Mouse (Mus musculus) liver, embryonic 16.5 days (tissue): ENCODE results near the gene Pex14. TPM values are rescaled to one million over a fixed set of nuclear protein-coding genes. Genes with fewer than 3 reads are reported as not detected.

Experiments used
- ATAC-seq: fragments of 200-750 bp; cut with Nextera tagmentation; 2 replicates; pipeline ENCODE4 v1.8.0; 2017; ENCODE audit warnings: low read depth, mild to moderate bottlenecking, moderate number of reproducible peaks, moderate library complexity
- H3K27ac ChIP-seq: fragments of 300-500 bp; sonication (generic); 2 replicates; pipeline ENCODE4 v1.5.1; 2014; ENCODE audit warnings: mild to moderate bottlenecking, low read length
- H3K27me3 ChIP-seq: fragments of 300-500 bp; sonication (generic); 2 replicates; pipeline ENCODE4 v1.6.1; 2014; ENCODE audit warnings: low read depth, low read length, mixed read lengths; ENCODE audit not compliant: control insufficient read depth, insufficient read depth
- H3K36me3 ChIP-seq: fragments of 300-500 bp; sonication (generic); 2 replicates; pipeline ENCODE4 v1.6.1; 2014; ENCODE audit warnings: mild to moderate bottlenecking; ENCODE audit not compliant: control insufficient read depth, insufficient read depth
- H3K4me1 ChIP-seq: fragments of 300-500 bp; sonication (generic); 2 replicates; pipeline ENCODE4 v1.6.1; 2014; ENCODE audit warnings: low read depth, low read length, mixed read lengths; ENCODE audit not compliant: control insufficient read depth
- H3K4me2 ChIP-seq: fragments of 300-500 bp; sonication (generic); 2 replicates; pipeline ENCODE4 v1.6.1; 2014; ENCODE audit warnings: low read depth, low read length, mixed read lengths
- H3K4me3 ChIP-seq: fragments of 300-500 bp; sonication (generic); 2 replicates; pipeline ENCODE4 v1.5.1; 2014; ENCODE audit warnings: low read depth, mild to moderate bottlenecking, low read length
- H3K9ac ChIP-seq: fragments of 300-500 bp; sonication (generic); 2 replicates; pipeline ENCODE4 v1.6.1; 2014; ENCODE audit warnings: low read depth, low read length
- H3K9me3 ChIP-seq: fragments of 300-500 bp; sonication (generic); replicated peaks from 2 replicates; pipeline ENCODE4 v1.6.1; 2016; ENCODE audit warnings: low read length; ENCODE audit not compliant: control insufficient read depth
- WGBS: fragments of 180-500 bp; shearing (Covaris S2); extraction: QIAGEN DNeasy Blood & Tissue Kit; methylation state at CpG from one replicate; pipeline ENCODE4 v1.1.7; 2014; ENCODE audit not compliant: insufficient replicate concordance; 5-methylcytosine and 5-hydroxymethylcytosine counted together
- polyA plus RNA-seq: library from polyadenylated mRNA; unstranded; fragments of >200 nt; fragmentation: Nextera tagmentation; extraction: Ambion mirVana; gene quantifications from 2 replicates; pipeline ENCODE4 v1.2.1, GENCODE M21; 2015

The Pex14 gene
- polyA plus RNA-seq, 1 experiment from 2014 or later, result 31.1 TPM

GRCm38 (mm10) chr4:149025242-149025641 is 74.4 kb downstream of the Pex14 start:
- Histone ChIP-seq H3K9ac (no peak overlapping the region), H3K9me3 (no peaks in the 10 kb centered on the region), H3K27ac (no peak overlapping the region), H3K4me3 (no peak overlapping the region), H3K27me3 (no peaks in the 10 kb centered on the region), H3K4me1 (no peaks in the 10 kb centered on the region), H3K4me2 (no peak overlapping the region), H3K36me3 (no peaks in the 10 kb centered on the region)
- WGBS, result 79% methylated on average over 10 of the region's 10 CpGs
- ATAC-seq, result no peak

- no peak for ATAC-seq
- Histone ChIP-seq H3K27me3 (no peaks in the 10 kb centered on the region), H3K4me1 (no peaks in the 10 kb centered on the region), H3K9me3 (no peaks in the 10 kb centered on the region), H3K4me2 (no peak overlapping the region), H3K27ac (no peak overlapping the region), H3K36me3 (no peaks in the 10 kb centered on the region), H3K9ac (no peak overlapping the region), H3K4me3 (no peak overlapping the region)
These were observed 78.7 kb downstream of the Pex14 start for GRCm38 (mm10) chr4:149021021-149021420.

GRCm38 (mm10) chr4:149019456-149019855 is 80.2 kb downstream of the Pex14 start:
- 66% methylated on average over 6 of the region's 6 CpGs for WGBS
- ATAC-seq, result no peak
- Histone ChIP-seq H3K9ac (no peak overlapping the region), H3K27ac (no peak overlapping the region), H3K27me3 (no peaks in the 10 kb centered on the region), H3K4me1 (no peaks in the 10 kb centered on the region), H3K36me3 (no peaks in the 10 kb centered on the region), H3K4me2 (no peak overlapping the region), H3K4me3 (no peak overlapping the region), H3K9me3 (no peaks in the 10 kb centered on the region)

- no peak for ATAC-seq
- Histone ChIP-seq H3K4me1 (no peaks in the 10 kb centered on the region), H3K36me3 (no peaks in the 10 kb centered on the region), H3K4me2 (no peak overlapping the region), H3K9ac (no peak overlapping the region), H3K27me3 (no peaks in the 10 kb centered on the region), H3K4me3 (no peak overlapping the region), H3K27ac (no peak overlapping the region), H3K9me3 (no peaks in the 10 kb centered on the region)
- 76% methylated on average over 6 of the region's 6 CpGs for WGBS
These were observed 92.9 kb downstream of the Pex14 start for GRCm38 (mm10) chr4:149006756-149007155.

GRCm38 (mm10) chr4:149006107-149006506 is 93.6 kb downstream of the Pex14 start:
- H3K4me3 ChIP-seq, result no peak overlapping the region
- H3K27ac ChIP-seq, result no peak overlapping the region
- H3K4me1 ChIP-seq, result no peaks in the 10 kb centered on the region
- no peak for ATAC-seq
- H3K4me2 ChIP-seq, result no peak overlapping the region
- no peaks in the 10 kb centered on the region for H3K9me3 ChIP-seq
- H3K27me3 ChIP-seq, result no peaks in the 10 kb centered on the region
- H3K9ac ChIP-seq, result no peak overlapping the region
- no peaks in the 10 kb centered on the region for H3K36me3 ChIP-seq
- 72% methylated on average over 3 of the region's 3 CpGs for WGBS

GRCm38 (mm10) chr4:149002441-149003093 is 97.1 kb downstream of the Pex14 start:
- H3K9me3 ChIP-seq, result no peaks in the 10 kb centered on the region
- peak; percentile 37; the same call in 1 of the 2 replicates for ATAC-seq
- no peak overlapping the region for H3K4me3 ChIP-seq
- 83% methylated on average over 11 of the region's 11 CpGs for WGBS
- no peak overlapping the region for H3K9ac ChIP-seq
- H3K36me3 ChIP-seq, result no peaks in the 10 kb centered on the region
- no peaks in the 10 kb centered on the region for H3K27me3 ChIP-seq
- H3K4me1 ChIP-seq, result no peaks in the 10 kb centered on the region
- no peak overlapping the region for H3K27ac ChIP-seq
- no peak overlapping the region for H3K4me2 ChIP-seq

- Histone ChIP-seq H3K9me3 (no peaks in the 10 kb centered on the region), H3K4me3 (no peak overlapping the region), H3K4me1 (no peaks in the 10 kb centered on the region), H3K4me2 (no peak overlapping the region), H3K36me3 (no peaks in the 10 kb centered on the region), H3K27ac (no peak overlapping the region), H3K27me3 (no peaks in the 10 kb centered on the region), H3K9ac (no peak overlapping the region)
- WGBS, result 51% methylated on average over 5 of the region's 5 CpGs
- ATAC-seq, result no peak
These were observed 98.2 kb downstream of the Pex14 start for GRCm38 (mm10) chr4:149001515-149001914.

- H3K9ac ChIP-seq, result no peak overlapping the region
- ATAC-seq, result no peak
- no peak overlapping the region for H3K27ac ChIP-seq
- 82% methylated on average over 6 of the region's 6 CpGs for WGBS
- H3K27me3 ChIP-seq, result no peaks in the 10 kb centered on the region
- H3K4me1 ChIP-seq, result no peaks in the 10 kb centered on the region
- no peak overlapping the region for H3K4me3 ChIP-seq
- no peaks in the 10 kb centered on the region for H3K9me3 ChIP-seq
- H3K4me2 ChIP-seq, result no peak overlapping the region
- no peaks in the 10 kb centered on the region for H3K36me3 ChIP-seq
These were observed 98.9 kb downstream of the Pex14 start for GRCm38 (mm10) chr4:149000746-149001145.

- ATAC-seq, result peak; percentile 45; the same call in 1 of the 2 replicates
- Histone ChIP-seq H3K4me1 (no peaks in the 10 kb centered on the region), H3K9me3 (no peaks in the 10 kb centered on the region), H3K4me2 (no peak overlapping the region), H3K4me3 (no peak overlapping the region), H3K27ac (no peak overlapping the region), H3K9ac (no peak overlapping the region), H3K36me3 (no peaks in the 10 kb centered on the region), H3K27me3 (no peaks in the 10 kb centered on the region)
- 63% methylated on average over 5 of the region's 5 CpGs for WGBS
These were observed 105.7 kb downstream of the Pex14 start for GRCm38 (mm10) chr4:148993948-148994347.
